Mouse (Mus musculus): ENCODE results near the gene Brinp2.

Brinp2 gene

GRCm38 (mm10) chr1:158218750-158219149 is 137.4 kb downstream of the Brinp2 start:
- no peak for DNase-seq

DNA sequence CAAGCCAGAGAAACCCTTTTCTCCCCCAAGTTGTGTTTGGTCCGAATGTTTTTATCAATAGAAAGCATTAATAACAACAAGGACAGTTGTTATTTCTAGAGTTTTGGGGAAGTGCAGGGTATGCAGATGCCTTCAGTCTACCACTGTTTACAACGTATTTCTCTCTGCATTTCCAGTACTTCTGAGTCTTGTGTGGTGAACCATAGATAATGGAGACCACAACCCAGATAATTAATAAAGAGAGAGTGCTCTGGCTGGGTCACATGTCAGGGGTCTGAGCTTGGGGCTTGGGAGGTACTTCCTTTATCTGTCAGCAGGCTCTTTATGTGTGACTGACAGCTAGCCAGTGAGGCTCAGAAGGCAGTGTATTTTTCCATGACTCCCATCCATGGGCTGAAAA is 137.8 kb downstream of the Brinp2 start:
- no peak for DNase-seq

DNA sequence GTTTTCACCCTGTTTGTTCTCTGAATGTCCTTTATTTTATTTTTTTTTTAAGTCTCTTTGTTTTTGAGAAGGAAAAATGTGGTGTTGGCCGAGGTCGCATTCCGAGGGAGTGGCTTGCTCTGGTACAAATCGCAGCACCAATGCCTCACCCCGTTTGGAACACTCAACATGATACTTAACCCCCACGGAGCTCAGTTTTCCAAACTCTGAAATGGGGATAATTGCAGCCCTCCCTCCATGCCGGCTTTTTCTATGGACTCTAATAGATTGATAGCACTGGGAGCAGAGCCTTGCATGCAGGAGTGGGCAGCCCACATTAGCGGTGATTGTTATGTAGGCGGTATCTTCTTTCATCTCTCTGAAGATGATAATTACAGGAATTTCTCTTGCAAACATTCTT is 140.5 kb downstream of the Brinp2 start:
- no peak for DNase-seq

DNA sequence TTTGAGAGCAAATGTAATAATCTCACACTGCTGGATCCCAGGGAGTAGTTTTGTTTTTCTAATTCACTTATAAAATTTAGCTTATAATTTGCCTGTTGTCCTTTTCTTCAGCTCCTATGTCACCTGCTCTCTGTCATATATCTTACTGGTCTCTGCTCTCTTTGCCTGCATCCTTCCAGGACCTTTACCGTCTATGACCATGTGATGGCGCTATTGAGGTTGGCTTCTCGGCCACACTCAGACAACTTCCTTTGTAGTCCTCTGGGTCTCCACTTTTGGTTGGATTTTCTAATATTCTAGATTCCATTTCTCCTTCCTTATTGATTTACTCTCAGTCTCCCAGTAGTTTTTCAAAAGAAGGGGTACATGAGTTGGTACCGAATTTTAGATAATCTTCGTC is 141.4 kb downstream of the Brinp2 start:
- no peak for DNase-seq

DNA sequence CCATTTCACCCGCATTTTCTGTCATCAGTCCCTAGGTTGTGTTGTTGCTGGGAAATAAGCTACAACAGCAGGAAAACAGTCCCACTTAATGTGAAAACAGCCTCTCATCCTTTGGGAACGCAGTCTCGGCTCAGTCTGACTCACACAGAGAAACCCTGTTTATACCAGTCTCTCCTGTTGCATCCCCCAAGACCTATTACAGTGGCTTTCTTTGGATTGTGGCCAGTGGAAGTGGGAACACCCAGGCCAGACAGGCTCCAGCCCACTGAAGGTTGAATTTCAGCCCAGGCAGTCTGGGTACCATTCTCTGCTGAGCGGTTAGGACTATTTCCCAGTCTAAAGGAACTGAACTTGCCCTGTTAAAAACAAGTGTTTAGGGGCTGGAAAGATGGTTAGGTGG is 142.4 kb downstream of the Brinp2 start:
- no peak for DNase-seq

- no peak for DNase-seq
Measured at GRCm38 (mm10) chr1:158207620-158208019, 148.5 kb downstream of the Brinp2 start.

GRCm38 (mm10) chr1:158202932-158203331 is 153.2 kb downstream of the Brinp2 start:
- no peak for DNase-seq

All from thymus, postnatal 36 days (tissue).